Mouse (Mus musculus): ENCODE data around the gene Gm21988. TPM values are rescaled to one million over a fixed set of nuclear protein-coding genes. Genes with fewer than 3 reads are reported as not detected.

The Gm21988 gene
- polyA plus RNA-seq, 1 experiment from 2014 or later: 13.8 TPM

DNA sequence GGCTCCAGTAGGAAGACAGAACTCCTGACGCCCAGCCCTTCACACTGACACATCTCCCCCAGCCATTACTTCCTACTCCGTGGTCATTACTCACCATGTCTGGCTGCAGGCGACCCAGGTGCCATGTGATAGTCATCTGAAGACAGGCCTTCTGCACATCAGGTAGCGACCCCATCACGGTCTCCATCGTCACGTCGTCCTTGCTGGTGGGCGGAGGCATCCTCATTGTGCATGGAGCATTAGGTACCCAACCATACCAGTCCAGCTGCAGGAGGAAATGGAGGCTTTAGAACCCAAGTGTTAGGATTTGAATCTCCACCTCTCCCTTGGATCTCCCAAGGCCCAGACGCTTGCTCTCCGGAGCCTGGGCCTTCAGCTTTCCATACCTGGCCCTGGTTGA is 3.0 kb upstream of the Gm21988 start:
- Histone ChIP-seq H3K27me3 (replicated peaks; ENCODE audit: control insufficient read depth, insufficient read depth, low read length) (no peaks in the 10 kb centered on the region; the same call in none of the 2 replicates), H3K9me3 (ENCODE audit: control insufficient read depth, low read length) (no peaks in the 10 kb centered on the region), H3K36me3 (ENCODE audit: control insufficient read depth, insufficient read depth, low read length) (no peaks in the 10 kb centered on the region), H3K4me2 (ENCODE audit: low read length) (no peak overlapping the region), H3K27ac (ENCODE audit: low read depth, low read length) (no peak overlapping the region), H3K4me3 (ENCODE audit: low read length) (no peak overlapping the region), H3K9ac (ENCODE audit: low read depth, low read length) (no peak overlapping the region), H3K4me1 (ENCODE audit: control insufficient read depth, insufficient read depth, low read depth, low read length) (peaks cover 16% of the 10 kb centered on the region)
- WGBS: 77% methylated on average over 11 of the region's 11 CpGs
- no peak for ATAC-seq

GRCm38 (mm10) chr11:70238591-70239440 is 814 bp downstream of the Gm21988 start:
- no peak for ATAC-seq
- Histone ChIP-seq H3K4me1 (ENCODE audit: control insufficient read depth, insufficient read depth, low read depth, low read length) (peaks cover 25% of the 10 kb centered on the region), H3K9me3 (ENCODE audit: control insufficient read depth, low read length) (no peaks in the 10 kb centered on the region), H3K27ac (ENCODE audit: low read depth, low read length) (peak overlapping the region; percentile 95), H3K9ac (ENCODE audit: low read depth, low read length) (peak overlapping the region; percentile 95), H3K4me2 (ENCODE audit: low read length) (peak overlapping the region; percentile 96), H3K36me3 (ENCODE audit: control insufficient read depth, insufficient read depth, low read length) (peaks cover 4% of the 10 kb centered on the region), H3K27me3 (replicated peaks; ENCODE audit: control insufficient read depth, insufficient read depth, low read length) (no peaks in the 10 kb centered on the region), H3K4me3 (ENCODE audit: low read length) (peak overlapping the region; percentile 93)
- 14% methylated on average over 23 of the region's 23 CpGs for WGBS

DNA sequence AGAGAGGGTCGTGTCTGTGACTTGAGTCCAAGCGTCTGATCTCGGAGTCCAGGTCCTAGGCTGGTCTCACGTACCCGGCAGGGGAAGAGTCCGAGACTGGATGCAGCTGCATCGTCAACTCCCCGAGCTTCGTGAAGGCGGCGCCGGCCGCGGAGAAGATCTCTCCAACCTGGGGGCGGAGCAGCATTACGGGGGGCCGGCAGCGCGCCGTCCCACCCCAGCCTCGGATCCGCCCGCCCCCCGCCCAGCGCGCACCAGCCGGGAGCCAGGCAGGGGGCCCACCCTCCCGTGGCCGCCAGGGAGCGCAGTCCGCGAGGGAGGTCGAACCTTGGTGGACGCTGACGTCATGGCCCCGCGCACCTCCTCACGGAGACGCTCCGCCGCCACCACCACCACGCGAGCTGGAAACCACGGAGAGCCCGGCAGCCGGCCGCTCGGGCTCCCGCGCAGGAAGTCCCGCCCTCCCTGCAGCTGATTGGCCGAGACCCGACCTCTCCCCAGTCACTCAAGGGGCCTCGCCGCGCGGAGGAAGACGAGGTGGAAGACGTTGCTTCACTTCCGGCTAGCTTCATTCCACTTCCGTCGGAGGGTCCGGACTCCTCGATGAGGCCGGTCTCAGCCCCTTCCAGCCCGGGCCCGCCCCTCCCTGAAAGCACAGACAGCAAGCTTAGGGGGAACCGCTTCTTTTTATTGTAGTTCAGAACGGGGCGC is 2.0 kb downstream of the Gm21988 start, which contains the start of gene 0610010K14Rik:
TSS of gene 0610010K14Rik (minus strand) at position 458 of the 711 bp plus-strand sequence.
- peak within 1 kb of the TSS; percentile 93 for H3K4me3 ChIP-seq (ENCODE audit: low read length)
- H3K4me1 ChIP-seq (ENCODE audit: control insufficient read depth, insufficient read depth, low read depth, low read length): peaks cover 27% of the 10 kb centered on the region
- peak within 1 kb of the TSS; percentile 96 for H3K4me2 ChIP-seq (ENCODE audit: low read length)
- peak within 1 kb of the TSS; percentile 95 for H3K9ac ChIP-seq (ENCODE audit: low read depth, low read length)
- whole genome bisulfite sequencing: under 1% methylated on average over 64 of the region's 70 CpGs
- peak; percentile 94 for ATAC-seq
- H3K9me3 ChIP-seq (ENCODE audit: control insufficient read depth, low read length): no peaks in the 10 kb centered on the region
- H3K27ac ChIP-seq (ENCODE audit: low read depth, low read length): peak within 1 kb of the TSS; percentile 95
- peaks cover 4% of the 10 kb centered on the region for H3K36me3 ChIP-seq (ENCODE audit: control insufficient read depth, insufficient read depth, low read length)
- H3K27me3 ChIP-seq (replicated peaks; ENCODE audit: control insufficient read depth, insufficient read depth, low read length): no peaks in the 10 kb centered on the region

- Histone ChIP-seq H3K27me3 (replicated peaks; ENCODE audit: control insufficient read depth, insufficient read depth, low read length) (no peaks in the 10 kb centered on the region), H3K27ac (ENCODE audit: low read depth, low read length) (peak overlapping the region; percentile 95), H3K9me3 (ENCODE audit: control insufficient read depth, low read length) (no peaks in the 10 kb centered on the region), H3K4me1 (ENCODE audit: control insufficient read depth, insufficient read depth, low read depth, low read length) (peaks cover 27% of the 10 kb centered on the region), H3K4me3 (ENCODE audit: low read length) (peak overlapping the region; percentile 93), H3K9ac (ENCODE audit: low read depth, low read length) (peak overlapping the region; percentile 88), H3K36me3 (ENCODE audit: control insufficient read depth, insufficient read depth, low read length) (peaks cover 4% of the 10 kb centered on the region), H3K4me2 (ENCODE audit: low read length) (peak overlapping the region; percentile 60)
- ATAC-seq: no peak
- 23% methylated on average over 7 of the region's 7 CpGs for WGBS
Observed at GRCm38 (mm10) chr11:70236717-70237116, 2.9 kb downstream of the Gm21988 start.

GRCm38 (mm10) chr11:70235254-70235900 is 4.3 kb downstream of the Gm21988 start:
- Histone ChIP-seq H3K27ac (ENCODE audit: low read depth, low read length) (no peak overlapping the region), H3K36me3 (ENCODE audit: control insufficient read depth, insufficient read depth, low read length) (peaks cover 4% of the 10 kb centered on the region), H3K27me3 (replicated peaks; ENCODE audit: control insufficient read depth, insufficient read depth, low read length) (0 out of 2 replicates have a peak, but pooled peaks cover 2% of the 10 kb centered on the region), H3K4me1 (ENCODE audit: control insufficient read depth, insufficient read depth, low read depth, low read length) (peaks cover 24% of the 10 kb centered on the region), H3K4me3 (ENCODE audit: low read length) (no peak overlapping the region), H3K4me2 (ENCODE audit: low read length) (no peak overlapping the region), H3K9me3 (ENCODE audit: control insufficient read depth, low read length) (no peaks in the 10 kb centered on the region), H3K9ac (ENCODE audit: low read depth, low read length) (no peak overlapping the region)
- 89% methylated on average over 12 of the region's 12 CpGs for WGBS
- no peak for ATAC-seq

GRCm38 (mm10) chr11:70234497-70234896 is 5.1 kb downstream of the Gm21988 start:
- H3K9me3 ChIP-seq (ENCODE audit: control insufficient read depth, low read length): no peaks in the 10 kb centered on the region
- H3K9ac ChIP-seq (ENCODE audit: low read depth, low read length): no peak overlapping the region
- peaks cover 23% of the 10 kb centered on the region for H3K4me1 ChIP-seq (ENCODE audit: control insufficient read depth, insufficient read depth, low read depth, low read length)
- no peak for ATAC-seq
- WGBS: 84% methylated on average over 8 of the region's 8 CpGs
- H3K27ac ChIP-seq (ENCODE audit: low read depth, low read length): no peak overlapping the region
- H3K4me3 ChIP-seq (ENCODE audit: low read length): no peak overlapping the region
- H3K36me3 ChIP-seq (ENCODE audit: control insufficient read depth, insufficient read depth, low read length): peaks cover 4% of the 10 kb centered on the region
- peaks cover 6% of the 10 kb centered on the region; the same call in 1 of the 2 replicates for H3K27me3 ChIP-seq (replicated peaks; ENCODE audit: control insufficient read depth, insufficient read depth, low read length)
- no peak overlapping the region for H3K4me2 ChIP-seq (ENCODE audit: low read length)

DNA sequence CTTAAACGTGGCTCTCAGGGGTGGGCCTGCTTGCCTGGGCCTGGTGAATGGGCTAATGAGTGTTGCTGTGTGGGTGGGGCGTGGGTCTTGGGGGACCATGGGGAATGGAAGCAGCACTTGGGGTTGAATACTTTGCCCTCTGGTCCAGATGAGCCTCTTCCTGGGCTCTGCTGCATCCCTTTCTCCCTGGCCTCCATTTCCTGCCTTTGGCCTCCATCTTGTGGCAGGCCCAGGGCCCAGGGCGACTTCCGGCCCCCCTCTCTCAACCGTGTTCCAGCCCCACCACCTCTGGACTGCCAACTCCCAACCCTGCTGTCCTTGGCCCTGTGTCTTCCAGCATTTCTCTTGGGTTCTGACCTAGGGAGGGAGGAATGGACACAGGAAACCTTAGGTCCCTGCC is 5.6 kb downstream of the Gm21988 start:
- no peak overlapping the region for H3K4me2 ChIP-seq (ENCODE audit: low read length)
- H3K9me3 ChIP-seq (ENCODE audit: control insufficient read depth, low read length): no peaks in the 10 kb centered on the region
- 60% methylated on average over 5 of the region's 5 CpGs for WGBS
- peaks cover 7% of the 10 kb centered on the region; the same call in 1 of the 2 replicates for H3K27me3 ChIP-seq (replicated peaks; ENCODE audit: control insufficient read depth, insufficient read depth, low read length)
- H3K4me1 ChIP-seq (ENCODE audit: control insufficient read depth, insufficient read depth, low read depth, low read length): peaks cover 25% of the 10 kb centered on the region
- no peak for ATAC-seq
- no peak overlapping the region for H3K4me3 ChIP-seq (ENCODE audit: low read length)
- H3K27ac ChIP-seq (ENCODE audit: low read depth, low read length): no peak overlapping the region
- no peak overlapping the region for H3K9ac ChIP-seq (ENCODE audit: low read depth, low read length)
- H3K36me3 ChIP-seq (ENCODE audit: control insufficient read depth, insufficient read depth, low read length): peaks cover 4% of the 10 kb centered on the region

GRCm38 (mm10) chr11:70233016-70233415 is 6.6 kb downstream of the Gm21988 start:
- peaks cover 21% of the 10 kb centered on the region for H3K4me1 ChIP-seq (ENCODE audit: control insufficient read depth, insufficient read depth, low read depth, low read length)
- peak overlapping the region; percentile 42 for H3K4me3 ChIP-seq (ENCODE audit: low read length)
- H3K4me2 ChIP-seq (ENCODE audit: low read length): peak overlapping the region; percentile 63
- peak overlapping the region; percentile 69 for H3K9ac ChIP-seq (ENCODE audit: low read depth, low read length)
- no peak for ATAC-seq
- no peaks in the 10 kb centered on the region for H3K9me3 ChIP-seq (ENCODE audit: control insufficient read depth, low read length)
- H3K27ac ChIP-seq (ENCODE audit: low read depth, low read length): no peak overlapping the region
- 56% methylated on average over 4 of the region's 8 CpGs for WGBS
- H3K36me3 ChIP-seq (ENCODE audit: control insufficient read depth, insufficient read depth, low read length): peaks cover 4% of the 10 kb centered on the region
- peaks cover 12% of the 10 kb centered on the region for H3K27me3 ChIP-seq (replicated peaks; ENCODE audit: control insufficient read depth, insufficient read depth, low read length)
